Mouse (Mus musculus) kidney, adult 2 months (tissue): ENCODE measurements around the gene Ralgps1. TPM values are rescaled to one million over a fixed set of nuclear protein-coding genes. Genes with fewer than 3 reads are reported as not detected.

Experiments
- DNase-seq: peaks from one replicate; pipeline ENCODE4 v3.0.0; 2021
- H3K27ac ChIP-seq: fragments of 200-500 bp; 2 replicates; pipeline ENCODE4 v1.5.1; 2012; ENCODE audit warnings: low read depth, low read length, control low read depth, inconsistent platforms; ENCODE audit not compliant: insufficient read depth
- H3K27me3 ChIP-seq: fragments of 200-500 bp; replicated peaks from 2 replicates; pipeline ENCODE4 v1.6.1; 2012; ENCODE audit warnings: mild to moderate bottlenecking, moderate library complexity, low read length, inconsistent platforms; ENCODE audit not compliant: control insufficient read depth, insufficient read depth
- H3K36me3 ChIP-seq: fragments of 200-500 bp; 2 replicates; pipeline ENCODE4 v1.6.1; 2012; ENCODE audit warnings: mild to moderate bottlenecking, moderate library complexity, low read length, inconsistent platforms; ENCODE audit not compliant: control insufficient read depth, insufficient read depth
- H3K4me1 ChIP-seq: fragments of 200-500 bp; 2 replicates; pipeline ENCODE4 v1.6.1; 2011; ENCODE audit warnings: low read length; ENCODE audit not compliant: control insufficient read depth, insufficient read depth
- H3K4me3 ChIP-seq: fragments of 200-500 bp; 2 replicates; pipeline ENCODE4 v1.5.1; 2011; ENCODE audit warnings: mild to moderate bottlenecking, low read depth, low read length, control low read depth; ENCODE audit not compliant: insufficient read depth
- CTCF ChIP-seq: fragments of 200-500 bp; conservative IDR thresholded peaks from 2 replicates; pipeline ENCODE4 v1.5.1; 2011; ENCODE audit warnings: low read depth, mild to moderate bottlenecking, control low read depth, low read length, moderate library complexity, mixed read lengths; ENCODE audit not compliant: insufficient read depth, insufficient read length
- POLR2A ChIP-seq: fragments of 200-500 bp; IDR thresholded peaks from one replicate; pipeline ENCODE4 v1.6.1; 2011; ENCODE audit warnings: low read depth, low read length, control low read depth
- WGBS: fragments of 180-500 bp; shearing (Covaris S2); methylation state at CpG from one replicate; pipeline ENCODE4 v1.1.7; 2018; 5-methylcytosine and 5-hydroxymethylcytosine counted together
- polyA plus RNA-seq: library from polyadenylated mRNA; depleted of rRNA; stranded (reverse); fragments of >200 nt; gene quantifications from 2 replicates; pipeline ENCODE4 v1.2.3, GENCODE M21; 2012

Ralgps1 gene
- polyA plus RNA-seq, 1 experiment: 4.9 TPM

GRCm38 (mm10) chr2:33132306-33132705, 239.0 kb downstream of the Ralgps1 start:
- 16% methylated on average over 7 of the region's 7 CpGs for WGBS
- peaks cover 4% of the 10 kb centered on the region; the same call in 1 of the 2 replicates for H3K4me1 ChIP-seq
- TF ChIP-seq POLR2A: no peak
- TF ChIP-seq CTCF: no peak
- H3K36me3 ChIP-seq: no peaks in the 10 kb centered on the region
- H3K27ac ChIP-seq: no peak overlapping the region
- no peak for DNase-seq
- H3K27me3 ChIP-seq: no peaks in the 10 kb centered on the region
- no peak overlapping the region for H3K4me3 ChIP-seq

- H3K4me3 ChIP-seq: peak within 1 kb of the TSS; percentile 70
- H3K36me3 ChIP-seq: no peaks in the 10 kb centered on the region
- no peak within 1 kb of the TSS for H3K27ac ChIP-seq
- TF ChIP-seq POLR2A (no peak), CTCF (peak; percentile 57)
- H3K27me3 ChIP-seq: no peaks in the 10 kb centered on the region
- peak; percentile 58 for DNase-seq
- under 1% methylated on average over 22 of the region's 22 CpGs for WGBS
- peaks cover 4% of the 10 kb centered on the region; the same call in 1 of the 2 replicates for H3K4me1 ChIP-seq
These were observed 239.7 kb downstream of the Ralgps1 start, which contains the start of gene Garnl3 for GRCm38 (mm10) chr2:33131500-33132092. Garnl3 (minus strand) TSS chr2:33131654.

GRCm38 (mm10) chr2:33130526-33131483, 240.5 kb downstream of the Ralgps1 start:
- DNase-seq: peak; percentile 99
- H3K4me3 ChIP-seq: peak overlapping the region; percentile 70
- no peak overlapping the region for H3K27ac ChIP-seq
- TF ChIP-seq POLR2A (no peak), CTCF (no peak)
- H3K27me3 ChIP-seq: no peaks in the 10 kb centered on the region
- peaks cover 4% of the 10 kb centered on the region; the same call in 1 of the 2 replicates for H3K4me1 ChIP-seq
- WGBS: 2% methylated on average over 47 of the region's 55 CpGs
- no peaks in the 10 kb centered on the region for H3K36me3 ChIP-seq

GRCm38 (mm10) chr2:33130141-33130525, 241.2 kb downstream of the Ralgps1 start:
- TF ChIP-seq POLR2A (no peak), CTCF (no peak)
- Histone ChIP-seq H3K4me1 (peaks cover 4% of the 10 kb centered on the region; the same call in 1 of the 2 replicates), H3K4me3 (peak overlapping the region; percentile 46), H3K36me3 (no peaks in the 10 kb centered on the region), H3K27ac (no peak overlapping the region), H3K27me3 (no peaks in the 10 kb centered on the region)
- no peak for DNase-seq
- WGBS: under 1% methylated on average over 33 of the region's 33 CpGs

GRCm38 (mm10) chr2:33129696-33130095, 241.6 kb downstream of the Ralgps1 start:
- Histone ChIP-seq H3K4me1 (peaks cover 4% of the 10 kb centered on the region; the same call in 1 of the 2 replicates), H3K27ac (no peak overlapping the region), H3K36me3 (no peaks in the 10 kb centered on the region), H3K4me3 (peak overlapping the region; percentile 46), H3K27me3 (no peaks in the 10 kb centered on the region)
- no peak for TF ChIP-seq CTCF
- no peak for TF ChIP-seq POLR2A
- 2% methylated on average over 10 of the region's 10 CpGs for WGBS
- DNase-seq: no peak

- WGBS: 87% methylated on average over 2 of the region's 2 CpGs
- Histone ChIP-seq H3K27ac (no peak overlapping the region), H3K27me3 (no peaks in the 10 kb centered on the region), H3K4me3 (no peak overlapping the region), H3K4me1 (peaks cover 4% of the 10 kb centered on the region; the same call in 1 of the 2 replicates), H3K36me3 (no peaks in the 10 kb centered on the region)
- TF ChIP-seq CTCF: no peak
- no peak for TF ChIP-seq POLR2A
- no peak for DNase-seq
These were observed 242.3 kb downstream of the Ralgps1 start for GRCm38 (mm10) chr2:33129005-33129404.

GRCm38 (mm10) chr2:33127271-33127670, 244.0 kb downstream of the Ralgps1 start:
- no peak for TF ChIP-seq CTCF
- no peak for TF ChIP-seq POLR2A
- DNase-seq: no peak
- 63% methylated on average over 2 of the region's 2 CpGs for WGBS

More at GRCm38 (mm10) chr2:33127271-33127670, 244.0 kb downstream of the Ralgps1 start:
- Histone ChIP-seq H3K27me3 (no peaks in the 10 kb centered on the region), H3K36me3 (no peaks in the 10 kb centered on the region), H3K4me1 (peaks cover 4% of the 10 kb centered on the region; the same call in 1 of the 2 replicates), H3K4me3 (no peak overlapping the region), H3K27ac (no peak overlapping the region)
